Mouse (Mus musculus) megakaryocyte, adult 5-6 weeks (primary cell): ENCODE data around the gene 1500015O10Rik. TPM values are rescaled to one million over a fixed set of nuclear protein-coding genes. Genes with fewer than 3 reads are reported as not detected.

ENCODE experiments used
- ATAC-seq: 2 replicates; pipeline ENCODE4 v1.8.0; 2016; ENCODE audit warnings: mild to moderate bottlenecking, inconsistent platforms; ENCODE audit not compliant: poor library complexity, severe bottlenecking
- total RNA-seq, 2 experiments: library from RNA; stranded (forward) in 1 of 2; stranded (reverse) in 1 of 2; fragments of 153-499, 151-499 nt in 1 of 2; fragments of 221-1000, 200-1000 nt in 1 of 2; gene quantifications; 2 replicates each; pipeline versions ENCODE4 v1.2.3 to v1.2.4; 2015 to 2017

Gene 1500015O10Rik
- total RNA-seq (2015), result not detected in 2 replicates
- total RNA-seq (2017), result not detected in 2 replicates

- ATAC-seq, result no peak
Observed at GRCm38 (mm10) chr1:43730491-43730924, at the start of gene 1500015O10Rik. 1500015O10Rik (plus strand) TSS chr1:43730602.

GRCm38 (mm10) chr1:43689983-43690382, 40.4 kb upstream of the 1500015O10Rik start:
- no peak for ATAC-seq

GRCm38 (mm10) chr1:43690507-43690906, 39.9 kb upstream of the 1500015O10Rik start:
- no peak for ATAC-seq

GRCm38 (mm10) chr1:43694076-43694475, 36.3 kb upstream of the 1500015O10Rik start:
- no peak for ATAC-seq

GRCm38 (mm10) chr1:43694851-43695545, 35.4 kb upstream of the 1500015O10Rik start:
- no peak for ATAC-seq

- ATAC-seq, result no peak
Observed at GRCm38 (mm10) chr1:43698577-43699000, 31.8 kb upstream of the 1500015O10Rik start.

- ATAC-seq, result no peak
Observed at GRCm38 (mm10) chr1:43714841-43715240, 15.6 kb upstream of the 1500015O10Rik start.

- no peak for ATAC-seq
Observed at GRCm38 (mm10) chr1:43717967-43718366, 12.4 kb upstream of the 1500015O10Rik start.

- no peak for ATAC-seq
Observed at GRCm38 (mm10) chr1:43718793-43719192, 11.6 kb upstream of the 1500015O10Rik start.

- ATAC-seq, result no peak
Observed at GRCm38 (mm10) chr1:43722459-43722858, 7.9 kb upstream of the 1500015O10Rik start.

- no peak for ATAC-seq
Observed at GRCm38 (mm10) chr1:43732100-43732499, 1.7 kb downstream of the 1500015O10Rik start.

- no peak for ATAC-seq
Observed at GRCm38 (mm10) chr1:43732657-43733056, 2.3 kb downstream of the 1500015O10Rik start.

GRCm38 (mm10) chr1:43737812-43738518, 7.6 kb downstream of the 1500015O10Rik start:
- ATAC-seq, result no peak

- no peak for ATAC-seq
Observed at GRCm38 (mm10) chr1:43738519-43738894, 8.1 kb downstream of the 1500015O10Rik start.

GRCm38 (mm10) chr1:43754448-43755312, 24.3 kb downstream of the 1500015O10Rik start:
- no peak for ATAC-seq

- peak; percentile 66 for ATAC-seq
Observed at GRCm38 (mm10) chr1:43760085-43760484, 29.7 kb downstream of the 1500015O10Rik start.

- no peak for ATAC-seq
Observed at GRCm38 (mm10) chr1:43764481-43764880, 34.1 kb downstream of the 1500015O10Rik start.

GRCm38 (mm10) chr1:43766328-43766727, 35.9 kb downstream of the 1500015O10Rik start:
- ATAC-seq, result no peak

- no peak for ATAC-seq
Observed at GRCm38 (mm10) chr1:43768385-43768990, 38.1 kb downstream of the 1500015O10Rik start.

- ATAC-seq, result no peak
Observed at GRCm38 (mm10) chr1:43769348-43769747, 38.9 kb downstream of the 1500015O10Rik start.

- no peak for ATAC-seq
Observed at GRCm38 (mm10) chr1:43770032-43770431, 39.6 kb downstream of the 1500015O10Rik start.
